Mouse (Mus musculus) spleen, adult 10 weeks (tissue): ENCODE results near the gene Blm. TPM values are rescaled to one million over a fixed set of nuclear protein-coding genes. Genes with fewer than 3 reads are reported as not detected.

Source experiments
- polyA plus RNA-seq: library from polyadenylated mRNA; stranded (reverse); fragments of 350-450 nt; fragmentation: Illumina TruSeq; extraction: RNeasy Lipid Tissue Mini Kit (QIAGEN cat#74804); gene quantifications from one replicate; pipeline ENCODE4 v1.2.3, GENCODE M21; 2015; ENCODE audit warnings: low replicate concordance; ENCODE audit not compliant: insufficient read depth

Gene Blm
- polyA plus RNA-seq = 13.8 TPM

GRCm38 (mm10) chr7:80535009-80535744 is at the start of gene Blm:
Blm (minus strand) TSS chr7:80535119.

GRCm38 (mm10) chr7:80405188-80405695 is 129.7 kb downstream of the Blm start, which contains the start of gene Furin:
Furin (minus strand) TSS chr7:80405436.

Other genes starting within 250 kb of the Blm start
- 24.4 TPM for gene Prc1, start 240.7 kb downstream of the Blm start, polyA plus RNA-seq
- 39.0 TPM for gene Rccd1, start 210.7 kb downstream of the Blm start, polyA plus RNA-seq
- 16.0 TPM for gene Unc45a, start 194.1 kb downstream of the Blm start, polyA plus RNA-seq
- 21.5 TPM for gene Hddc3, start 192.0 kb downstream of the Blm start, polyA plus RNA-seq
- 42.3 TPM for gene Man2a2, start 163.7 kb downstream of the Blm start, polyA plus RNA-seq
- gene Fes, start 147.2 kb downstream of the Blm start, polyA plus RNA-seq = 16.4 TPM
- 10.5 TPM for gene Furin, start 129.7 kb downstream of the Blm start, polyA plus RNA-seq
- gene Crtc3, start 153.8 kb upstream of the Blm start, polyA plus RNA-seq = 9.9 TPM